Mouse (Mus musculus) heart, adult 11 months (tissue): Measurements from ENCODE around the gene Esrp2.

Experiments
- DNase-seq: peaks from one replicate; pipeline ENCODE4 v3.0.0; 2022

The Esrp2 gene

GRCm38 (mm10) chr8:106146014-106146413 lies 9.2 kb upstream of the Esrp2 start:
- no peak for DNase-seq

- peak; percentile 94 for DNase-seq
Observed at GRCm38 (mm10) chr8:106145331-106145730, 8.6 kb upstream of the Esrp2 start.

- DNase-seq = peak; percentile 96
Observed at GRCm38 (mm10) chr8:106140769-106141168, 4.0 kb upstream of the Esrp2 start.

GRCm38 (mm10) chr8:106140191-106140590 lies 3.4 kb upstream of the Esrp2 start:
- DNase-seq = peak; percentile 66

GRCm38 (mm10) chr8:106138616-106139015 lies 1.8 kb upstream of the Esrp2 start:
- peak; percentile 89 for DNase-seq

GRCm38 (mm10) chr8:106137906-106138477 lies 1.2 kb upstream of the Esrp2 start:
- peak; percentile 98 for DNase-seq

- DNase-seq = peak; percentile 91
Observed at GRCm38 (mm10) chr8:106137218-106137905, 588 bp upstream of the Esrp2 start.

GRCm38 (mm10) chr8:106135672-106136071 lies 1.1 kb downstream of the Esrp2 start:
- peak; percentile 88 for DNase-seq

GRCm38 (mm10) chr8:106134751-106135571 lies 1.8 kb downstream of the Esrp2 start:
- DNase-seq = peak; percentile 91

- peak; percentile 80 for DNase-seq
Observed at GRCm38 (mm10) chr8:106133946-106134345, 2.8 kb downstream of the Esrp2 start.

- peak; percentile 92 for DNase-seq
Observed at GRCm38 (mm10) chr8:106133526-106133925, 3.2 kb downstream of the Esrp2 start.

GRCm38 (mm10) chr8:106132356-106132755 lies 4.4 kb downstream of the Esrp2 start:
- DNase-seq = peak; percentile 89

GRCm38 (mm10) chr8:106131488-106132222 lies 5.1 kb downstream of the Esrp2 start:
- DNase-seq = peak; percentile 76

GRCm38 (mm10) chr8:106131021-106131420 lies 5.8 kb downstream of the Esrp2 start:
- DNase-seq = peak; percentile 83

- DNase-seq = no peak
Observed at GRCm38 (mm10) chr8:106130505-106130904, 6.3 kb downstream of the Esrp2 start.

GRCm38 (mm10) chr8:106129997-106130396 lies 6.8 kb downstream of the Esrp2 start:
- peak; percentile 92 for DNase-seq

- peak; percentile 95 for DNase-seq
Observed at GRCm38 (mm10) chr8:106129232-106129930, 7.4 kb downstream of the Esrp2 start.

- DNase-seq = peak; percentile 94
Observed at GRCm38 (mm10) chr8:106127882-106128410, 8.8 kb downstream of the Esrp2 start.

GRCm38 (mm10) chr8:106127054-106127453 lies 9.7 kb downstream of the Esrp2 start:
- peak; percentile 72 for DNase-seq

GRCm38 (mm10) chr8:106126055-106126454 lies 10.7 kb downstream of the Esrp2 start:
- DNase-seq = peak; percentile 55

- no peak for DNase-seq
Observed at GRCm38 (mm10) chr8:106123443-106123842, 13.3 kb downstream of the Esrp2 start.

GRCm38 (mm10) chr8:106115897-106116296 lies 20.9 kb downstream of the Esrp2 start:
- no peak for DNase-seq
